Mouse (Mus musculus): ENCODE results near the gene Slc2a3. TPM values are rescaled to one million over a fixed set of nuclear protein-coding genes. Genes with fewer than 3 reads are reported as not detected.
A peak's percentile ranks its signal among the peaks of the same experiment; 100 is the strongest.
"Not testable (repeated sequence)": the region's sequence is repeated elsewhere in the genome, so short reads cannot be mapped to it uniquely, and the experiment has no call there.

The Slc2a3 gene
- polyA plus RNA-seq, 1 experiment: 0.83 TPM

- Histone ChIP-seq H3K27ac (replicated peaks; ENCODE audit: low read depth, low read length) (no peak overlapping the region), H3K4me1 (ENCODE audit: control insufficient read depth, insufficient read depth, insufficient read length, low read length) (no peaks in the 10 kb centered on the region), H3K4me3 (ENCODE audit: insufficient read depth, low read depth, low read length) (no peak overlapping the region)
Observed at GRCm38 (mm10) chr6:122714707-122715365, 86.6 kb downstream of the Slc2a3 start.

- not testable (repeated sequence) for H3K27ac ChIP-seq (replicated peaks; ENCODE audit: low read depth, low read length); H3K4me3 ChIP-seq (ENCODE audit: insufficient read depth, low read depth, low read length); H3K4me1 ChIP-seq (ENCODE audit: control insufficient read depth, insufficient read depth, insufficient read length, low read length)
Observed at GRCm38 (mm10) chr6:122713116-122713515, 88.3 kb downstream of the Slc2a3 start.

- Histone ChIP-seq H3K4me3 (ENCODE audit: insufficient read depth, low read depth, low read length) (no peak overlapping the region), H3K4me1 (ENCODE audit: control insufficient read depth, insufficient read depth, insufficient read length, low read length) (no peaks in the 10 kb centered on the region), H3K27ac (replicated peaks; ENCODE audit: low read depth, low read length) (no peak overlapping the region)
Observed at GRCm38 (mm10) chr6:122711455-122711854, 90.0 kb downstream of the Slc2a3 start.

GRCm38 (mm10) chr6:122708826-122709225 lies 92.6 kb downstream of the Slc2a3 start:
- Histone ChIP-seq H3K4me3 (ENCODE audit: insufficient read depth, low read depth, low read length) (no peak overlapping the region), H3K27ac (replicated peaks; ENCODE audit: low read depth, low read length) (no peak overlapping the region), H3K4me1 (ENCODE audit: control insufficient read depth, insufficient read depth, insufficient read length, low read length) (no peaks in the 10 kb centered on the region)

GRCm38 (mm10) chr6:122707036-122707800 lies 94.2 kb downstream of the Slc2a3 start, which contains the start of gene Nanog:
Gene Nanog (plus strand): TSS chr6:122707489.
- H3K4me3 ChIP-seq (ENCODE audit: insufficient read depth, low read depth, low read length): no peak within 1 kb of the TSS
- no peak within 1 kb of the TSS for H3K27ac ChIP-seq (replicated peaks; ENCODE audit: low read depth, low read length)
- H3K4me1 ChIP-seq (ENCODE audit: control insufficient read depth, insufficient read depth, insufficient read length, low read length): no peaks in the 10 kb centered on the region; the same call in 1 of the 2 replicates

- Histone ChIP-seq H3K4me3 (ENCODE audit: insufficient read depth, low read depth, low read length) (no peak overlapping the region), H3K27ac (replicated peaks; ENCODE audit: low read depth, low read length) (no peak overlapping the region), H3K4me1 (ENCODE audit: control insufficient read depth, insufficient read depth, insufficient read length, low read length) (no peaks in the 10 kb centered on the region; the same call in 1 of the 2 replicates)
Observed at GRCm38 (mm10) chr6:122706337-122706840, 95.1 kb downstream of the Slc2a3 start.

- H3K27ac ChIP-seq (replicated peaks; ENCODE audit: low read depth, low read length): no peak overlapping the region
- no peaks in the 10 kb centered on the region; the same call in 1 of the 2 replicates for H3K4me1 ChIP-seq (ENCODE audit: control insufficient read depth, insufficient read depth, insufficient read length, low read length)
- no peak overlapping the region for H3K4me3 ChIP-seq (ENCODE audit: insufficient read depth, low read depth, low read length)
Observed at GRCm38 (mm10) chr6:122703706-122704105, 97.7 kb downstream of the Slc2a3 start.

GRCm38 (mm10) chr6:122703251-122703650 lies 98.2 kb downstream of the Slc2a3 start:
- Histone ChIP-seq H3K4me1 (ENCODE audit: control insufficient read depth, insufficient read depth, insufficient read length, low read length) (no peaks in the 10 kb centered on the region; the same call in 1 of the 2 replicates), H3K4me3 (ENCODE audit: insufficient read depth, low read depth, low read length) (no peak overlapping the region), H3K27ac (replicated peaks; ENCODE audit: low read depth, low read length) (no peak overlapping the region)

- Histone ChIP-seq H3K27ac (replicated peaks; ENCODE audit: low read depth, low read length) (no peak overlapping the region; the same call in 1 of the 2 replicates), H3K4me3 (ENCODE audit: insufficient read depth, low read depth, low read length) (peak overlapping the region; percentile 37), H3K4me1 (ENCODE audit: control insufficient read depth, insufficient read depth, insufficient read length, low read length) (no peaks in the 10 kb centered on the region; the same call in 1 of the 2 replicates)
Observed at GRCm38 (mm10) chr6:122702480-122703124, 98.8 kb downstream of the Slc2a3 start.

GRCm38 (mm10) chr6:122701816-122702215 lies 99.6 kb downstream of the Slc2a3 start:
- Histone ChIP-seq H3K27ac (replicated peaks; ENCODE audit: low read depth, low read length) (no peak overlapping the region), H3K4me3 (ENCODE audit: insufficient read depth, low read depth, low read length) (no peak overlapping the region)

GRCm38 (mm10) chr6:122699628-122700027 lies 101.8 kb downstream of the Slc2a3 start:
- not testable (repeated sequence) for H3K4me1 ChIP-seq (ENCODE audit: control insufficient read depth, insufficient read depth, insufficient read length, low read length); H3K4me3 ChIP-seq (ENCODE audit: insufficient read depth, low read depth, low read length); H3K27ac ChIP-seq (replicated peaks; ENCODE audit: low read depth, low read length)

More at GRCm38 (mm10) chr6:122701816-122702215, 99.6 kb downstream of the Slc2a3 start:
- no peaks in the 10 kb centered on the region; the same call in 1 of the 2 replicates for H3K4me1 ChIP-seq (ENCODE audit: control insufficient read depth, insufficient read depth, insufficient read length, low read length)

- no peak overlapping the region for H3K4me3 ChIP-seq (ENCODE audit: insufficient read depth, low read depth, low read length)
- no peaks in the 10 kb centered on the region for H3K4me1 ChIP-seq (ENCODE audit: control insufficient read depth, insufficient read depth, insufficient read length, low read length)
- H3K27ac ChIP-seq (replicated peaks; ENCODE audit: low read depth, low read length): no peak overlapping the region
Observed at GRCm38 (mm10) chr6:122695398-122695797, 106.0 kb downstream of the Slc2a3 start.

- no peak overlapping the region for H3K27ac ChIP-seq (replicated peaks; ENCODE audit: low read depth, low read length)
Observed at GRCm38 (mm10) chr6:122690082-122690481, 111.4 kb downstream of the Slc2a3 start.

GRCm38 (mm10) chr6:122689411-122690055 lies 111.9 kb downstream of the Slc2a3 start:
- no peak overlapping the region for H3K27ac ChIP-seq (replicated peaks; ENCODE audit: low read depth, low read length)
- no peak overlapping the region for H3K4me3 ChIP-seq (ENCODE audit: insufficient read depth, low read depth, low read length)

More at GRCm38 (mm10) chr6:122690082-122690481, 111.4 kb downstream of the Slc2a3 start:
- H3K4me3 ChIP-seq (ENCODE audit: insufficient read depth, low read depth, low read length): no peak overlapping the region
- H3K4me1 ChIP-seq (ENCODE audit: control insufficient read depth, insufficient read depth, insufficient read length, low read length): no peaks in the 10 kb centered on the region

More at GRCm38 (mm10) chr6:122689411-122690055, 111.9 kb downstream of the Slc2a3 start:
- no peaks in the 10 kb centered on the region for H3K4me1 ChIP-seq (ENCODE audit: control insufficient read depth, insufficient read depth, insufficient read length, low read length)

Measured in brown adipose tissue, adult 24 weeks (tissue).